Mouse (Mus musculus): Measurements from ENCODE around the gene Csf3r. TPM values are rescaled to one million over a fixed set of nuclear protein-coding genes. Genes with fewer than 3 reads are reported as not detected.

Gene Csf3r
- total and polyA plus RNA-seq, 3 experiments, result 0.06 TPM; not detected in 2

GRCm38 (mm10) chr4:126046851-126047585 lies 22.7 kb downstream of the Csf3r start, which contains the start of gene Mrps15 (continued):
- TF ChIP-seq CHD1 (IDR thresholded peaks at IDR 0.05; ENCODE audit: low read depth, low read length), result no peak
- TF ChIP-seq BHLHE40 (IDR thresholded peaks at IDR 0.05; ENCODE audit: borderline replicate concordance, low read depth, low read length), result no peak
- TF ChIP-seq GABPA (IDR thresholded peaks at IDR 0.05; ENCODE audit: low read depth, low read length), result no peak
- no peak for TF ChIP-seq TBP (IDR thresholded peaks at IDR 0.05; ENCODE audit: low read depth, low read length)
- TF ChIP-seq POLR2AphosphoS5 (IDR thresholded peaks at IDR 0.05; ENCODE audit: borderline replicate concordance, low read depth, low read length), result no peak
- no peak for TF ChIP-seq USF2 (IDR thresholded peaks at IDR 0.05; ENCODE audit: borderline replicate concordance in 1 of 2, insufficient read depth in 1 of 2, low read depth in 1 of 2, low read length in 2 of 2)
- peak; percentile 97 for TF ChIP-seq HCFC1 (IDR thresholded peaks at IDR 0.05; ENCODE audit: low read depth, low read length)
- TF ChIP-seq ZC3H11A (IDR thresholded peaks at IDR 0.05; ENCODE audit: low read depth, low read length), result no peak
- TF ChIP-seq POLR2A (IDR thresholded peaks at IDR 0.05; ENCODE audit: control insufficient read depth in 1 of 2, insufficient read depth in 1 of 2, low read depth in 1 of 2, low read length in 2 of 2, poor library complexity in 1 of 2), result peak; percentile 63 to 69; a peak in 3 of 4 replicates
- no peak for TF ChIP-seq EP300 (IDR thresholded peaks at IDR 0.05; ENCODE audit: low read depth in 1 of 2, low read length in 2 of 2)
- no peak for TF ChIP-seq CTCF (IDR thresholded peaks at IDR 0.05 in 2 of 3, conservative IDR thresholded peaks at IDR 0.05 in 1 of 3; ENCODE audit: control insufficient read depth in 1 of 3, insufficient read depth in 1 of 3, low read depth in 2 of 3, low read length in 3 of 3, poor library complexity in 1 of 3, severe bottlenecking in 1 of 3)
- no peak for TF ChIP-seq ZMIZ1 (IDR thresholded peaks at IDR 0.05; ENCODE audit: low read depth, low read length)
- no peak for TF ChIP-seq MYC (IDR thresholded peaks at IDR 0.05; ENCODE audit: low read depth, low read length)
- TF ChIP-seq E2F4 (IDR thresholded peaks at IDR 0.05; ENCODE audit: borderline replicate concordance, low read depth, low read length), result no peak
- TF ChIP-seq USF1 (IDR thresholded peaks at IDR 0.05; ENCODE audit: low read depth, low read length), result 0 out of 2 replicates have a peak, but pooled peaks have one; percentile 16
- peak; percentile 48; the same call in 1 of the 2 replicates for TF ChIP-seq NRF1 (IDR thresholded peaks at IDR 0.05; ENCODE audit: insufficient read depth, low read depth, low read length, poor library complexity, severe bottlenecking)
- peak; percentile 74 for TF ChIP-seq NELFE (IDR thresholded peaks at IDR 0.05; ENCODE audit: low read depth, low read length)
- TF ChIP-seq RAD21 (IDR thresholded peaks at IDR 0.05; ENCODE audit: low read depth, low read length), result no peak
- TF ChIP-seq MAX (IDR thresholded peaks at IDR 0.05; ENCODE audit: low read length), result peak; percentile 81
- peak; percentile 83 for TF ChIP-seq KAT2A (conservative IDR thresholded peaks at IDR 0.05; ENCODE audit: low read depth, low read length)
- no peak for TF ChIP-seq MYB (IDR thresholded peaks at IDR 0.05; ENCODE audit: low read depth, low read length)
- TF ChIP-seq JUND (IDR thresholded peaks at IDR 0.05; ENCODE audit: low read depth, low read length), result no peak
- TF ChIP-seq SMC3 (IDR thresholded peaks at IDR 0.05; ENCODE audit: low read depth, low read length), result no peak; the same call in 1 of the 2 replicates
- no peak; the same call in 1 of the 2 replicates for TF ChIP-seq RCOR1 (IDR thresholded peaks at IDR 0.05; ENCODE audit: low read depth, low read length)

Measured in MEL (cell line).